Mouse (Mus musculus) A20 (cell line): ENCODE results near the gene Ctxn2.

Source experiments
- DNase-seq: peaks from one replicate; pipeline ENCODE4 v3.0.0-alpha.2; 2011; ENCODE audit warnings: low read depth, low spot score

Ctxn2 gene

DNA sequence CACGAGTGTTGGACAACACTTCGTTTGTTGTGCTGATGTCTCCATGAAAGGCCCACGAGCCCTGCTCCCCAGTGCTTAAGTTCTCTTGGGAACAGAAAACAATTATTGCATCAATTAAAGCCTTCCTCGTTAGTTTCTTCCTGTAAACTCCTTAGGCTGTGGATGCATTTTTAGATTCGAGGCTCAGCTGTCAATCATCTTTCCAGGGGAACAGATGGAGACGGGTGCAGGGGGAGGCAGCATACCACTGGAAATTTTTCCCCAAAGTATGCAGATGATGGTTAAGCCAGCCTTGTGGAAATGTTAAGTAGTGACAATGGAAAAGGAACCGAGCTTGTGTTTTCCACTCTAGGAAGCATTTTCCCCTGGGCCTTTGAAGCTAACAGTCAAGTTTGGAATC, 60.3 kb downstream of the Ctxn2 start:
- DNase-seq, result no peak
